Mouse (Mus musculus): ENCODE measurements around the gene Phf24. TPM values are rescaled to one million over a fixed set of nuclear protein-coding genes. Genes with fewer than 3 reads are reported as not detected.

Phf24 gene
- total and polyA plus RNA-seq, 3 experiments: 0.31 to 0.92 TPM; not detected in 1

DNA sequence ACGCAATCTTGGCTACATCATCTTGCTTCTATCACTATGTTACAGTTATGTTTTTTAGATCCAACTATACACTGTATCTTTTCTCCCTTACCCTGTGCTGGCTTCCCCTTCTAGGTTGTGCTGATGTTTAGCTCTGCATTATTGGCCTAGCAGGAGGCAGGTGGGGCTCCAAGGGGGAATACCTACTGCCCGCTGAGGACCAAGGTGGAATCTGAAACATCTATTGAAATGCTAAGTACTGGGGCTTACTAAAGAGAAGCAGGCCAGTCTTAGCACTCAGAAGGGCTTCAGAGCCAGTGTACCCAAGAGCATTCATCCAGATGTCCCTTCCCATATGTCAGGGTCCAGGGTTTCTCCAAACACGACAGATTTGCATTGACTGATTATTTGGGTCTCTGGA is 17.5 kb upstream of the Phf24 start:
- Histone ChIP-seq H3K36me3 (ENCODE audit: control insufficient read depth in 1 of 2, insufficient read depth in 2 of 2, low read length in 2 of 2) (no peaks in the 10 kb centered on the region), H3K27me3 (ENCODE audit: control insufficient read depth in 1 of 2, insufficient read depth in 2 of 2, low read length in 2 of 2) (peaks cover 0 to 4% of the 10 kb centered on the region in 2 experiments; a peak in 2 of 4 replicates), H3K4me1 (ENCODE audit: control insufficient read depth in 1 of 2, insufficient read depth in 2 of 2, low read length in 2 of 2) (no peaks in the 10 kb centered on the region), H3K4me3 (ENCODE audit: control insufficient read depth in 1 of 2, insufficient read depth in 1 of 2, low read depth in 2 of 2, low read length in 2 of 2) (no peak overlapping the region), H3K27ac (ENCODE audit: control insufficient read depth, low read depth, low read length) (no peak overlapping the region), H3K9ac (ENCODE audit: control insufficient read depth, low read depth, low read length, poor library complexity, severe bottlenecking) (no peak overlapping the region), H3K79me2 (ENCODE audit: control insufficient read depth, insufficient read depth, low read length, poor library complexity) (no peaks in the 10 kb centered on the region), H3K9me3 (replicated peaks; ENCODE audit: insufficient read depth, low read length) (no peaks in the 10 kb centered on the region)
- no peak for TF ChIP-seq CHD1 (IDR thresholded peaks at IDR 0.05; ENCODE audit: low read depth, low read length)
- no peak for TF ChIP-seq POLR2AphosphoS2 (IDR thresholded peaks at IDR 0.05; ENCODE audit: low read length)
- DNase-seq (ENCODE audit: low read depth, low spot score): no peak

GRCm38 (mm10) chr4:42900878-42901277 is 15.6 kb upstream of the Phf24 start:
- DNase-seq (ENCODE audit: low read depth, low spot score): no peak
- Histone ChIP-seq H3K4me1 (ENCODE audit: control insufficient read depth in 1 of 2, insufficient read depth in 2 of 2, low read length in 2 of 2) (no peaks in the 10 kb centered on the region), H3K36me3 (ENCODE audit: control insufficient read depth in 1 of 2, insufficient read depth in 2 of 2, low read length in 2 of 2) (no peaks in the 10 kb centered on the region), H3K4me3 (ENCODE audit: control insufficient read depth in 1 of 2, insufficient read depth in 1 of 2, low read depth in 2 of 2, low read length in 2 of 2) (no peak overlapping the region), H3K9ac (ENCODE audit: control insufficient read depth, low read depth, low read length, poor library complexity, severe bottlenecking) (no peak overlapping the region), H3K79me2 (ENCODE audit: control insufficient read depth, insufficient read depth, low read length, poor library complexity) (no peaks in the 10 kb centered on the region), H3K27ac (ENCODE audit: control insufficient read depth, low read depth, low read length) (no peak overlapping the region), H3K27me3 (ENCODE audit: control insufficient read depth in 1 of 2, insufficient read depth in 2 of 2, low read length in 2 of 2) (peaks cover 2 to 4% of the 10 kb centered on the region in 2 experiments; a peak in 3 of 4 replicates), H3K9me3 (replicated peaks; ENCODE audit: insufficient read depth, low read length) (no peaks in the 10 kb centered on the region)
- TF ChIP-seq SIN3A (IDR thresholded peaks at IDR 0.05; ENCODE audit: low read length) (no peak), UBTF (IDR thresholded peaks at IDR 0.05; ENCODE audit: borderline replicate concordance, insufficient read depth, low read depth, low read length) (no peak), E2F4 (IDR thresholded peaks at IDR 0.05; ENCODE audit: borderline replicate concordance, low read depth, low read length) (no peak), MEF2A (IDR thresholded peaks at IDR 0.05; ENCODE audit: extremely low read depth, insufficient replicate concordance, low read depth, low read length, poor library complexity, severe bottlenecking) (no peak), USF2 (IDR thresholded peaks at IDR 0.05; ENCODE audit: borderline replicate concordance in 1 of 2, insufficient read depth in 1 of 2, low read depth in 1 of 2, low read length in 2 of 2) (no peak), ZMIZ1 (IDR thresholded peaks at IDR 0.05; ENCODE audit: low read depth, low read length) (no peak), MYC (IDR thresholded peaks at IDR 0.05; ENCODE audit: low read depth, low read length) (no peak), MXI1 (IDR thresholded peaks at IDR 0.05; ENCODE audit: low read depth, low read length) (no peak), TCF12 (IDR thresholded peaks at IDR 0.05; ENCODE audit: low read depth, low read length) (no peak), TBP (IDR thresholded peaks at IDR 0.05; ENCODE audit: low read depth, low read length) (no peak), JUND (IDR thresholded peaks at IDR 0.05; ENCODE audit: low read depth, low read length) (no peak), NRF1 (IDR thresholded peaks at IDR 0.05; ENCODE audit: insufficient read depth, low read depth, low read length, poor library complexity, severe bottlenecking) (no peak), ELF1 (IDR thresholded peaks at IDR 0.05; ENCODE audit: low read depth, low read length) (no peak)

Measured in MEL (cell line).